Mouse (Mus musculus) bone marrow macrophage, adult 2 months (primary cell): Measurements from ENCODE around the gene Mdm2.

Experiments used
- CTCF ChIP-seq: IDR thresholded peaks from 2 replicates; pipeline ENCODE4 v1.5.1; 2012; ENCODE audit warnings: low read depth, mild to moderate bottlenecking, low read length, moderate library complexity
- POLR2A ChIP-seq: IDR thresholded peaks from 2 replicates; pipeline ENCODE4 v1.6.1; 2012; ENCODE audit warnings: mild to moderate bottlenecking, low read depth, low read length, borderline replicate concordance

DNA sequence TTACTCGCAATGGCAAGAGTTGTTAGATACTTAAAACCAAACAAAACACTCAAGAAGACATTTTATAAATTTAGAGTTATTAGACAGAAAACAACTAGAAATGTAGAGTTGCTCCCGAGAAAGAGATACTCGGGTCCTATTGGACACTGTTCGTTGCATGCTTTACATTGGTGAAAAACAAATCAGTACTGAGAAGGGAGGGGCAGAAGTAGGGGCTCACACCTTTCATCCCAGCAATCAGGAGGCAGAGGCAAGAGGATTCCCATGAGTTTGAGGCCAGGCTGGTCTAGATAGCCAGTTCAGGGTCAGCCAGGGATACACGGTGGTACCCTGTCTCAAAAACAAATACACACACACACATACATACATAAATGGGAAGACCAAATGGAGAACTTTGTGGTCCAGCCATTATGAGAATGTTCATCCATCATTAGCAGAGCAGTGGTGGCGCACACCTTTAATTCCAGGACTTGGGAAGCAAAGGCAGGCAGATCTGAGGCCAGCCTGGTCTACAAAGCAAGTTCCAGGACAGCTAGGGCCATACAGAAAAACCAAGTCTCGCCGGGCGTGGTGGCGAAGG lies 19.1 kb downstream of the Mdm2 start:
- TF ChIP-seq POLR2A (no peak), CTCF (no peak)
